Mouse (Mus musculus) small intestine, adult 2 months (tissue): ENCODE data around the gene Tef. TPM values are rescaled to one million over a fixed set of nuclear protein-coding genes. Genes with fewer than 3 reads are reported as not detected.
A peak's percentile ranks its signal among the peaks of the same experiment; 100 is the strongest.

Experiments used
- H3K27ac ChIP-seq: fragments of 200-500 bp; 2 replicates; pipeline ENCODE4 v1.5.1; 2012; ENCODE audit warnings: low read depth, low read length, control low read depth, inconsistent platforms; ENCODE audit not compliant: insufficient read depth
- H3K27me3 ChIP-seq: fragments of 200-500 bp; 2 replicates; pipeline ENCODE4 v1.6.1; 2012; ENCODE audit warnings: mild to moderate bottlenecking, moderate library complexity, low read length, inconsistent platforms; ENCODE audit not compliant: control insufficient read depth, insufficient read depth
- H3K36me3 ChIP-seq: fragments of 200-500 bp; 2 replicates; pipeline ENCODE4 v1.6.1; 2012; ENCODE audit warnings: mild to moderate bottlenecking, low read length, control low read depth, inconsistent platforms; ENCODE audit not compliant: control insufficient read depth, insufficient read depth
- H3K4me1 ChIP-seq: fragments of 200-500 bp; 2 replicates; pipeline ENCODE4 v1.6.1; 2012; ENCODE audit warnings: low read length, inconsistent platforms, mixed read lengths; ENCODE audit not compliant: control insufficient read depth, insufficient read depth, insufficient read length
- H3K4me3 ChIP-seq: fragments of 200-500 bp; 2 replicates; pipeline ENCODE4 v1.5.1; 2012; ENCODE audit warnings: low read depth, mild to moderate bottlenecking, control low read depth, inconsistent platforms, low read length, moderate library complexity
- CTCF ChIP-seq: fragments of 200-500 bp; IDR thresholded peaks from 2 replicates; pipeline ENCODE4 v1.5.1; 2012; ENCODE audit warnings: low read depth, mild to moderate bottlenecking, control low read depth, inconsistent platforms, low read length, moderate library complexity, mixed read lengths; ENCODE audit not compliant: insufficient replicate concordance, insufficient read length; ENCODE audit errors: extremely low read depth
- POLR2A ChIP-seq: fragments of 200-500 bp; IDR thresholded peaks from 2 replicates; pipeline ENCODE4 v1.6.1; 2012; ENCODE audit warnings: low read depth, mild to moderate bottlenecking, control low read depth, inconsistent platforms, low read length, moderate library complexity
- WGBS: fragments of 180-500 bp; shearing (Covaris S2); methylation state at CpG from one replicate; pipeline ENCODE4 v1.1.7; 2018; 5-methylcytosine and 5-hydroxymethylcytosine counted together
- polyA plus RNA-seq: library from polyadenylated mRNA; depleted of rRNA; stranded (reverse); fragments of >200 nt; gene quantifications from 2 replicates; pipeline ENCODE4 v1.2.3, GENCODE M21; 2012

Tef gene
- polyA plus RNA-seq, 1 experiment = 9.4 TPM

- TF ChIP-seq CTCF (no peak), POLR2A (no peak)
- Histone ChIP-seq H3K4me1 (peaks cover 13% of the 10 kb centered on the region), H3K27ac (no peak overlapping the region), H3K27me3 (no peaks in the 10 kb centered on the region), H3K36me3 (peaks cover under 1% of the 10 kb centered on the region; the same call in 1 of the 2 replicates), H3K4me3 (no peak overlapping the region)
- 79% methylated on average over 4 of the region's 4 CpGs for WGBS
Observed at GRCm38 (mm10) chr15:81798421-81798820, 3.8 kb upstream of the Tef start.

GRCm38 (mm10) chr15:81800391-81800790, 1.8 kb upstream of the Tef start:
- 20% methylated on average over 3 of the region's 3 CpGs for WGBS
- H3K4me3 ChIP-seq = no peak overlapping the region
- no peaks in the 10 kb centered on the region for H3K36me3 ChIP-seq
- H3K27ac ChIP-seq = no peak overlapping the region
- TF ChIP-seq POLR2A (no peak), CTCF (no peak)
- no peaks in the 10 kb centered on the region for H3K27me3 ChIP-seq
- peaks cover 13% of the 10 kb centered on the region for H3K4me1 ChIP-seq

GRCm38 (mm10) chr15:81802941-81803351, 725 bp downstream of the Tef start:
- H3K27ac ChIP-seq = peak overlapping the region; percentile 82
- WGBS = 3% methylated on average over 8 of the region's 8 CpGs
- H3K4me3 ChIP-seq = peak overlapping the region; percentile 55
- no peak for TF ChIP-seq POLR2A
- no peak for TF ChIP-seq CTCF
- peaks cover 16% of the 10 kb centered on the region for H3K4me1 ChIP-seq
- H3K27me3 ChIP-seq = no peaks in the 10 kb centered on the region
- H3K36me3 ChIP-seq = no peaks in the 10 kb centered on the region

GRCm38 (mm10) chr15:81803425-81803951, 1.3 kb downstream of the Tef start:
- H3K36me3 ChIP-seq = no peaks in the 10 kb centered on the region
- peaks cover 16% of the 10 kb centered on the region for H3K4me1 ChIP-seq
- no peak overlapping the region for H3K27ac ChIP-seq
- TF ChIP-seq CTCF (no peak), POLR2A (no peak)
- H3K4me3 ChIP-seq = peak overlapping the region; percentile 55; the same call in 1 of the 2 replicates
- H3K27me3 ChIP-seq = no peaks in the 10 kb centered on the region
- WGBS = 58% methylated on average over 4 of the region's 4 CpGs

- TF ChIP-seq CTCF = no peak
- no peak for TF ChIP-seq POLR2A
- Histone ChIP-seq H3K36me3 (no peaks in the 10 kb centered on the region), H3K4me3 (no peak overlapping the region), H3K27ac (no peak overlapping the region), H3K4me1 (peaks cover 16% of the 10 kb centered on the region), H3K27me3 (no peaks in the 10 kb centered on the region)
- 78% methylated on average over 1 of the region's 1 CpGs for WGBS
Observed at GRCm38 (mm10) chr15:81804172-81804571, 2.0 kb downstream of the Tef start.

GRCm38 (mm10) chr15:81804883-81805282, 2.7 kb downstream of the Tef start:
- WGBS = 70% methylated on average over 3 of the region's 3 CpGs
- H3K27me3 ChIP-seq = no peaks in the 10 kb centered on the region
- TF ChIP-seq POLR2A = no peak
- no peaks in the 10 kb centered on the region for H3K36me3 ChIP-seq
- H3K4me1 ChIP-seq = peaks cover 16% of the 10 kb centered on the region
- H3K27ac ChIP-seq = no peak overlapping the region
- H3K4me3 ChIP-seq = no peak overlapping the region

- Histone ChIP-seq H3K4me3 (no peak overlapping the region), H3K27ac (no peak overlapping the region)
- WGBS = 60% methylated on average over 6 of the region's 6 CpGs
Observed at GRCm38 (mm10) chr15:81805624-81806023, 3.4 kb downstream of the Tef start.

More at GRCm38 (mm10) chr15:81805624-81806023, 3.4 kb downstream of the Tef start:
- TF ChIP-seq POLR2A = no peak
- TF ChIP-seq CTCF = no peak
- Histone ChIP-seq H3K4me1 (peaks cover 13% of the 10 kb centered on the region), H3K36me3 (no peaks in the 10 kb centered on the region), H3K27me3 (no peaks in the 10 kb centered on the region)
